11 mouse cellular contexts compared by ENCODE assay signal in genomic region chr14:101781943-101782510, GRCm38 (mm10). TPM values are rescaled to one million over a fixed set of nuclear protein-coding genes. Genes with fewer than 3 reads are reported as not detected.
DNase-seq lines count a peak whose midpoint lies in the region; ATAC-seq and TF ChIP-seq lines count a peak whose summit lies in the region.
"Had no signal": no experiment of that assay in that cellular context is flagged by ENCODE, and none has a peak within 500 bp of the region (broad histone marks: within the 10 kb centered on the region; RNA-seq: fewer than 3 reads in every experiment).

No protein-coding gene starts in this region.

- WGBS in liver, postnatal 0 days (ENCODE audit: insufficient replicate concordance), result 19% methylated on average over 3 of the region's 3 CpGs
- WGBS in liver, embryonic 12.5 days (ENCODE audit: insufficient replicate concordance), result 20% methylated on average over 3 of the region's 3 CpGs
- WGBS in intestine, embryonic 15.5 days, result 13% methylated on average over 3 of the region's 3 CpGs

- peak; percentile 69 for TF ChIP-seq CTCF in liver, postnatal 0 days (IDR thresholded peaks at IDR 0.05; ENCODE audit: low read depth)

- H3K4me3 ChIP-seq in liver, postnatal 0 days (ENCODE audit: low read depth, low read length), result no peak overlapping the region
- no peak overlapping the region for H3K4me3 ChIP-seq in liver, embryonic 12.5 days
- no peak overlapping the region for H3K4me3 ChIP-seq in intestine, embryonic 15.5 days (replicated peaks)
- H3K4me3 ChIP-seq: embryonic facial prominence, embryonic 13.5 days; limb, embryonic 15.5 days; stomach, embryonic 15.5 days had no signal

- no peaks in the 10 kb centered on the region for H3K4me1 ChIP-seq in liver, postnatal 0 days (ENCODE audit: insufficient read depth)
- no peaks in the 10 kb centered on the region for H3K4me1 ChIP-seq in liver, embryonic 12.5 days
- H3K4me1 ChIP-seq in intestine, embryonic 15.5 days (replicated peaks), result no peaks in the 10 kb centered on the region
- H3K4me1 ChIP-seq: embryonic facial prominence, embryonic 13.5 days; limb, embryonic 15.5 days; stomach, embryonic 15.5 days had no signal

- H3K9me3 ChIP-seq in liver, postnatal 0 days (ENCODE audit: low read length), result no peaks in the 10 kb centered on the region
- H3K9me3 ChIP-seq in liver, embryonic 12.5 days (replicated peaks), result no peaks in the 10 kb centered on the region
- no peaks in the 10 kb centered on the region for H3K9me3 ChIP-seq in intestine, embryonic 15.5 days
- H3K9me3 ChIP-seq: embryonic facial prominence, embryonic 13.5 days; limb, embryonic 15.5 days; stomach, embryonic 15.5 days had no signal

- no peaks in the 10 kb centered on the region for H3K36me3 ChIP-seq in liver, postnatal 0 days (replicated peaks; ENCODE audit: insufficient read depth, low read length)
- no peaks in the 10 kb centered on the region for H3K36me3 ChIP-seq in liver, embryonic 12.5 days
- H3K36me3 ChIP-seq in intestine, embryonic 15.5 days, result no peaks in the 10 kb centered on the region
- H3K36me3 ChIP-seq: embryonic facial prominence, embryonic 13.5 days; limb, embryonic 15.5 days; stomach, embryonic 15.5 days had no signal

- no peaks in the 10 kb centered on the region for H3K27me3 ChIP-seq in liver, postnatal 0 days (ENCODE audit: insufficient read depth, low read length)
- no peaks in the 10 kb centered on the region for H3K27me3 ChIP-seq in liver, embryonic 12.5 days (replicated peaks)
- no peaks in the 10 kb centered on the region for H3K27me3 ChIP-seq in intestine, embryonic 15.5 days (replicated peaks)
- H3K27me3 ChIP-seq: embryonic facial prominence, embryonic 13.5 days; limb, embryonic 15.5 days; stomach, embryonic 15.5 days had no signal

- ATAC-seq in liver, postnatal 0 days, result no peak
- ATAC-seq in liver, embryonic 12.5 days, result no peak
- peak; percentile 75 for ATAC-seq in intestine, embryonic 15.5 days

- H3K27ac ChIP-seq in liver, postnatal 0 days (ENCODE audit: low read depth), result no peak overlapping the region
- no peak overlapping the region for H3K27ac ChIP-seq in liver, embryonic 12.5 days
- no peak overlapping the region for H3K27ac ChIP-seq in intestine, embryonic 15.5 days
- H3K27ac ChIP-seq: embryonic facial prominence, embryonic 13.5 days; limb, embryonic 15.5 days; stomach, embryonic 15.5 days had no signal

- no peak overlapping the region for H3K9ac ChIP-seq in liver, postnatal 0 days (replicated peaks)
- H3K9ac ChIP-seq in liver, embryonic 12.5 days, result no peak overlapping the region
- H3K9ac ChIP-seq in intestine, embryonic 15.5 days, result no peak overlapping the region
- H3K9ac ChIP-seq: embryonic facial prominence, embryonic 13.5 days; limb, embryonic 15.5 days; stomach, embryonic 15.5 days had no signal

- H3K4me2 ChIP-seq in liver, postnatal 0 days (ENCODE audit: low read depth, low read length), result no peak overlapping the region
- no peak overlapping the region for H3K4me2 ChIP-seq in liver, embryonic 12.5 days
- H3K4me2 ChIP-seq in intestine, embryonic 15.5 days (replicated peaks), result no peak overlapping the region
- H3K4me2 ChIP-seq: embryonic facial prominence, embryonic 13.5 days; limb, embryonic 15.5 days; stomach, embryonic 15.5 days had no signal

- peak; percentile 48 for DNase-seq in adrenal gland, postnatal 10 days
- DNase-seq in adrenal gland, adult 8-10 months, result no peak
- DNase-seq in liver, postnatal 0 days, result no peak
- DNase-seq in embryo, embryonic 11 days, result peak; percentile 54
- DNase-seq in lung, postnatal 10 days, result peak; percentile 60
- DNase-seq in spleen, postnatal 4 days (ENCODE audit: low spot score in 2 of 2), result no peak

- no peak for TF ChIP-seq EP300 in liver, postnatal 0 days (IDR thresholded peaks at IDR 0.05; ENCODE audit: low read depth)

RNA-seq across cellular contexts. Expression of gene Lmo7, which starts 52.3 kb away (rescaled TPM):
- total RNA-seq in adrenal gland, postnatal 10 days (2021), result 10 to 100 TPM; 30.4 to 35.5 TPM
- 10 to 100 TPM; 17.8 to 25.9 (median 21.4) TPM for total RNA-seq in adrenal gland, adult 8-10 months (2022)
- 2.0 and 2.8 TPM in 2 replicates for polyA plus RNA-seq in liver, postnatal 0 days (2015; fragmentation: Nextera tagmentation; extraction: Ambion mirVana)
- 3.1 and 3.3 TPM in 2 replicates for polyA plus RNA-seq in liver, embryonic 12.5 days (2016; fragmentation: Nextera tagmentation; extraction: Ambion mirVana)
- 19.5 and 21.8 TPM in 2 replicates for polyA plus RNA-seq in intestine, embryonic 15.5 days (2015; fragmentation: Nextera tagmentation; extraction: Ambion mirVana)

RNA-seq across cellular contexts. Expression of gene Gm9922, which starts 52.4 kb away (rescaled TPM):
- 1 to 10 TPM; 4.3 to 6.4 TPM for total RNA-seq in adrenal gland, postnatal 10 days (2021)
- total RNA-seq in adrenal gland, adult 8-10 months (2022), result 1 to 10 TPM in 3 of 4 experiments, under 1 TPM in 1; 0.67 to 4.6 (median 2.5) TPM
- polyA plus RNA-seq in liver, postnatal 0 days (2015; fragmentation: Nextera tagmentation; extraction: Ambion mirVana), result not detected in 2 replicates
- not detected in 2 replicates for polyA plus RNA-seq in liver, embryonic 12.5 days (2016; fragmentation: Nextera tagmentation; extraction: Ambion mirVana)
- polyA plus RNA-seq in intestine, embryonic 15.5 days (2015; fragmentation: Nextera tagmentation; extraction: Ambion mirVana), result 0.89 and 1.5 TPM in 2 replicates

Comparison
In these comparisons a context has a peak if more than half of its experiments do, and no peak if none do; other contexts are left out.
1. DNase-seq: peak in adrenal gland, postnatal 10 days (single experiment), embryo, embryonic 11 days (single experiment) and lung, postnatal 10 days (single experiment); none in adrenal gland, adult 8-10 months (single experiment), liver, postnatal 0 days (single experiment) and spleen, postnatal 4 days (0 of 2).